Mouse (Mus musculus): ENCODE measurements around the gene Prr5. TPM values are rescaled to one million over a fixed set of nuclear protein-coding genes. Genes with fewer than 3 reads are reported as not detected.
"Not testable (repeated sequence)": the region's sequence is repeated elsewhere in the genome, so short reads cannot be mapped to it uniquely, and the experiment has no call there.

The Prr5 gene
- polyA plus RNA-seq, 1 experiment from 2014 or later, result 11.8 TPM

- H3K27me3 ChIP-seq, result 0 out of 2 replicates have a peak, but pooled peaks cover 4% of the 10 kb centered on the region
- ATAC-seq (replicated peaks; ENCODE audit: insufficient number of reproducible peaks, insufficient read depth, low FRiP score, low read depth), result no peak
- no peak overlapping the region for H3K4me3 ChIP-seq
- peaks cover 25% of the 10 kb centered on the region for H3K4me1 ChIP-seq (replicated peaks)
- H3K36me3 ChIP-seq, result no peaks in the 10 kb centered on the region
- H3K4me2 ChIP-seq, result no peak overlapping the region
- 62% methylated on average over 3 of the region's 3 CpGs for WGBS
- H3K9ac ChIP-seq, result no peak overlapping the region
- no peaks in the 10 kb centered on the region for H3K9me3 ChIP-seq (replicated peaks)
- no peak overlapping the region for H3K27ac ChIP-seq
Measured at GRCm38 (mm10) chr15:84718785-84719184, 49.4 kb downstream of the Prr5 start.

GRCm38 (mm10) chr15:84719791-84720190, 50.4 kb downstream of the Prr5 start, which contains the start of gene Arhgap8:
TSS of gene Arhgap8 (plus strand) at chr15:84720052.
- H3K4me3 ChIP-seq, result peak within 1 kb of the TSS; percentile 52
- 5% methylated on average over 24 of the region's 24 CpGs for WGBS
- 0 out of 2 replicates have a peak, but pooled peaks cover 4% of the 10 kb centered on the region for H3K27me3 ChIP-seq
- no peaks in the 10 kb centered on the region for H3K9me3 ChIP-seq (replicated peaks)
- H3K36me3 ChIP-seq, result no peaks in the 10 kb centered on the region
- peak within 1 kb of the TSS; percentile 83 for H3K4me2 ChIP-seq
- ATAC-seq (replicated peaks; ENCODE audit: insufficient number of reproducible peaks, insufficient read depth, low FRiP score, low read depth), result peak; percentile 63; the same call in 1 of the 2 replicates
- peak within 1 kb of the TSS; percentile 16; the same call in 1 of the 2 replicates for H3K27ac ChIP-seq
- peak within 1 kb of the TSS; percentile 55 for H3K9ac ChIP-seq
- peaks cover 22% of the 10 kb centered on the region for H3K4me1 ChIP-seq (replicated peaks)

GRCm38 (mm10) chr15:84720291-84721204, 51.1 kb downstream of the Prr5 start:
- Histone ChIP-seq H3K27me3 (0 out of 2 replicates have a peak, but pooled peaks cover 4% of the 10 kb centered on the region), H3K4me1 (replicated peaks) (peaks cover 16% of the 10 kb centered on the region), H3K9ac (peak overlapping the region; percentile 55), H3K4me2 (peak overlapping the region; percentile 83), H3K9me3 (replicated peaks) (no peaks in the 10 kb centered on the region), H3K4me3 (peak overlapping the region; percentile 52), H3K36me3 (no peaks in the 10 kb centered on the region), H3K27ac (peak overlapping the region; percentile 16; the same call in 1 of the 2 replicates)
- ATAC-seq (replicated peaks; ENCODE audit: insufficient number of reproducible peaks, insufficient read depth, low FRiP score, low read depth), result no peak
- 7% methylated on average over 33 of the region's 33 CpGs for WGBS

- not testable (repeated sequence) for H3K9me3 ChIP-seq (replicated peaks); H3K27ac ChIP-seq; H3K4me2 ChIP-seq; H3K36me3 ChIP-seq; H3K4me3 ChIP-seq; ATAC-seq (replicated peaks; ENCODE audit: insufficient number of reproducible peaks, insufficient read depth, low FRiP score, low read depth); H3K27me3 ChIP-seq; H3K9ac ChIP-seq
- WGBS, result 93% methylated on average over 1 of the region's 1 CpGs
- H3K4me1 ChIP-seq (replicated peaks), result peaks cover 24% of the 10 kb centered on the region
Measured at GRCm38 (mm10) chr15:84723656-84724055, 54.2 kb downstream of the Prr5 start.

GRCm38 (mm10) chr15:84724199-84724598, 54.8 kb downstream of the Prr5 start:
- H3K27ac ChIP-seq, result no peak overlapping the region
- 0 out of 2 replicates have a peak, but pooled peaks cover 4% of the 10 kb centered on the region for H3K27me3 ChIP-seq
- no peak overlapping the region for H3K4me3 ChIP-seq
- 63% methylated on average over 4 of the region's 4 CpGs for WGBS
- peaks cover 24% of the 10 kb centered on the region for H3K4me1 ChIP-seq (replicated peaks)
- no peak overlapping the region for H3K9ac ChIP-seq
- H3K4me2 ChIP-seq, result no peak overlapping the region
- no peaks in the 10 kb centered on the region for H3K9me3 ChIP-seq (replicated peaks)
- ATAC-seq (replicated peaks; ENCODE audit: insufficient number of reproducible peaks, insufficient read depth, low FRiP score, low read depth), result no peak
- no peaks in the 10 kb centered on the region for H3K36me3 ChIP-seq

GRCm38 (mm10) chr15:84729685-84730084, 60.3 kb downstream of the Prr5 start:
- H3K36me3 ChIP-seq, result no peaks in the 10 kb centered on the region
- no peaks in the 10 kb centered on the region for H3K27me3 ChIP-seq
- 70% methylated on average over 6 of the region's 6 CpGs for WGBS
- no peak for ATAC-seq (replicated peaks; ENCODE audit: insufficient number of reproducible peaks, insufficient read depth, low FRiP score, low read depth)
- H3K4me2 ChIP-seq, result no peak overlapping the region
- H3K4me1 ChIP-seq (replicated peaks), result peaks cover 14% of the 10 kb centered on the region
- no peaks in the 10 kb centered on the region for H3K9me3 ChIP-seq (replicated peaks)
- H3K27ac ChIP-seq, result no peak overlapping the region
- H3K4me3 ChIP-seq, result no peak overlapping the region
- H3K9ac ChIP-seq, result no peak overlapping the region

GRCm38 (mm10) chr15:84730893-84731292, 61.5 kb downstream of the Prr5 start:
- Histone ChIP-seq H3K36me3 (no peaks in the 10 kb centered on the region), H3K4me2 (no peak overlapping the region), H3K4me1 (replicated peaks) (peaks cover 14% of the 10 kb centered on the region), H3K27ac (no peak overlapping the region), H3K27me3 (no peaks in the 10 kb centered on the region), H3K4me3 (no peak overlapping the region), H3K9ac (no peak overlapping the region), H3K9me3 (replicated peaks) (no peaks in the 10 kb centered on the region)
- WGBS, result 30% methylated on average over 1 of the region's 1 CpGs
- ATAC-seq (replicated peaks; ENCODE audit: insufficient number of reproducible peaks, insufficient read depth, low FRiP score, low read depth), result no peak

- peaks cover 14% of the 10 kb centered on the region for H3K4me1 ChIP-seq (replicated peaks)
- H3K27ac ChIP-seq, result no peak overlapping the region
- WGBS, result 57% methylated on average over 18 of the region's 18 CpGs
- ATAC-seq (replicated peaks; ENCODE audit: insufficient number of reproducible peaks, insufficient read depth, low FRiP score, low read depth), result no peak
- H3K9ac ChIP-seq, result no peak overlapping the region
- no peaks in the 10 kb centered on the region for H3K9me3 ChIP-seq (replicated peaks)
- no peak overlapping the region for H3K4me3 ChIP-seq
- no peaks in the 10 kb centered on the region for H3K27me3 ChIP-seq
- H3K36me3 ChIP-seq, result no peaks in the 10 kb centered on the region
- H3K4me2 ChIP-seq, result no peak overlapping the region
Measured at GRCm38 (mm10) chr15:84731676-84732424, 62.4 kb downstream of the Prr5 start.

GRCm38 (mm10) chr15:84732425-84732749, 63.0 kb downstream of the Prr5 start:
- WGBS, result 71% methylated on average over 4 of the region's 4 CpGs
- ATAC-seq (replicated peaks; ENCODE audit: insufficient number of reproducible peaks, insufficient read depth, low FRiP score, low read depth), result no peak

GRCm38 (mm10) chr15:84736346-84736993, 67.0 kb downstream of the Prr5 start:
- no peak for ATAC-seq (replicated peaks; ENCODE audit: insufficient number of reproducible peaks, insufficient read depth, low FRiP score, low read depth)
- no peaks in the 10 kb centered on the region for H3K36me3 ChIP-seq
- no peaks in the 10 kb centered on the region for H3K4me1 ChIP-seq (replicated peaks)
- no peaks in the 10 kb centered on the region for H3K27me3 ChIP-seq
- no peak overlapping the region for H3K9ac ChIP-seq
- no peak overlapping the region for H3K4me3 ChIP-seq
- no peaks in the 10 kb centered on the region for H3K9me3 ChIP-seq (replicated peaks)
- 73% methylated on average over 11 of the region's 11 CpGs for WGBS
- no peak overlapping the region for H3K4me2 ChIP-seq
- no peak overlapping the region for H3K27ac ChIP-seq

More at GRCm38 (mm10) chr15:84732425-84732749, 63.0 kb downstream of the Prr5 start:
- Histone ChIP-seq H3K4me3 (no peak overlapping the region), H3K27me3 (no peaks in the 10 kb centered on the region), H3K9ac (no peak overlapping the region), H3K4me2 (no peak overlapping the region), H3K9me3 (replicated peaks) (no peaks in the 10 kb centered on the region), H3K4me1 (replicated peaks) (peaks cover 14% of the 10 kb centered on the region), H3K36me3 (no peaks in the 10 kb centered on the region), H3K27ac (no peak overlapping the region)

GRCm38 (mm10) chr15:84736994-84737346, 67.5 kb downstream of the Prr5 start:
- H3K4me3 ChIP-seq, result no peak overlapping the region
- no peak for ATAC-seq (replicated peaks; ENCODE audit: insufficient number of reproducible peaks, insufficient read depth, low FRiP score, low read depth)
- no peak overlapping the region for H3K27ac ChIP-seq
- no peaks in the 10 kb centered on the region for H3K36me3 ChIP-seq
- H3K4me2 ChIP-seq, result no peak overlapping the region
- H3K27me3 ChIP-seq, result no peaks in the 10 kb centered on the region
- WGBS, result 49% methylated on average over 2 of the region's 4 CpGs
- H3K9ac ChIP-seq, result no peak overlapping the region
- H3K4me1 ChIP-seq (replicated peaks), result no peaks in the 10 kb centered on the region
- no peaks in the 10 kb centered on the region for H3K9me3 ChIP-seq (replicated peaks)
